Mouse (Mus musculus): Measurements from ENCODE around the gene Myo16. TPM values are rescaled to one million over a fixed set of nuclear protein-coding genes. Genes with fewer than 3 reads are reported as not detected.

Myo16 gene
- polyA plus RNA-seq, 1 experiment from 2014 or later = 1.5 TPM

- WGBS = 40% methylated on average over 8 of the region's 8 CpGs
Measured at GRCm38 (mm10) chr8:10405469-10405868, 251.8 kb downstream of the Myo16 start.

DNA sequence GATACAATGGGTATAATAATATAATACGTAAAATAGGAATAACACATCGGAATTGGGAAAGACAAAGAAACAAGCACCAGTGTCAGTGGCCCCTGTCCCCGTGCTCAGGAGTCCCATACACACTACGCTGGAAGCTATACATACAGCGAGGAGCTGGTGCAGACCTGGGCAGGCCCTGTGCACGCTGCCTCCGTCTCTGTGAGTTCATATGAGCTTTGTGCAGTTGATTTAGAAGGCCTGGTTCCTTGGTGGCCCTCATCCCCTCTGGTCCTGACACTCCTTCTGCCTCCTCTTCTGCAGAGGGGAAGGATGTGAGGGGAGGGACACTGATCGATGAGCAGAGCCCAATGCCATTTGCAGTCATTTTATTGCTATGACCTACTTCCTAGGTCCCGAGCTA is 255.3 kb downstream of the Myo16 start:
- H3K4me3 ChIP-seq (ENCODE audit: low read depth, low read length) = no peak overlapping the region
- ATAC-seq (ENCODE audit: low FRiP score, low TSS enrichment) (no peak), DNase-seq (ENCODE audit: low spot score) (no peak)
- no peaks in the 10 kb centered on the region for H3K36me3 ChIP-seq (ENCODE audit: control insufficient read depth, insufficient read depth, low read length)
- H3K4me1 ChIP-seq (replicated peaks; ENCODE audit: control insufficient read depth, insufficient read depth) = no peaks in the 10 kb centered on the region
- no peak overlapping the region for H3K4me2 ChIP-seq (replicated peaks; ENCODE audit: low read depth)
- H3K27me3 ChIP-seq (ENCODE audit: control insufficient read depth, insufficient read depth, low read length) = no peaks in the 10 kb centered on the region
- H3K9ac ChIP-seq (ENCODE audit: low read length) = no peak overlapping the region
- H3K9me3 ChIP-seq (ENCODE audit: control insufficient read depth, low read length) = no peaks in the 10 kb centered on the region
- no peak overlapping the region for H3K27ac ChIP-seq (replicated peaks)
- WGBS = 87% methylated on average over 9 of the region's 9 CpGs
- TF ChIP-seq CTCF (IDR thresholded peaks at IDR 0.05; ENCODE audit: low read depth) (no peak), EP300 (optimal IDR thresholded peaks at IDR 0.05) (no peak)

More at GRCm38 (mm10) chr8:10405469-10405868, 251.8 kb downstream of the Myo16 start:
- H3K4me2 ChIP-seq (replicated peaks; ENCODE audit: low read depth) = no peak overlapping the region
- H3K36me3 ChIP-seq (ENCODE audit: control insufficient read depth, insufficient read depth, low read length) = no peaks in the 10 kb centered on the region
- H3K9ac ChIP-seq (ENCODE audit: low read length) = no peak overlapping the region
- H3K4me1 ChIP-seq (replicated peaks; ENCODE audit: control insufficient read depth, insufficient read depth) = no peaks in the 10 kb centered on the region
- no peaks in the 10 kb centered on the region for H3K9me3 ChIP-seq (ENCODE audit: control insufficient read depth, low read length)
- DNase-seq (ENCODE audit: low spot score) (peak; percentile 48), ATAC-seq (ENCODE audit: low FRiP score, low TSS enrichment) (0 out of 2 replicates have a peak, but pooled peaks have one; percentile 24)
- H3K4me3 ChIP-seq (ENCODE audit: low read depth, low read length) = no peak overlapping the region
- no peak for TF ChIP-seq EP300 (optimal IDR thresholded peaks at IDR 0.05)
- TF ChIP-seq CTCF (IDR thresholded peaks at IDR 0.05; ENCODE audit: low read depth) = peak; percentile 78
- H3K27me3 ChIP-seq (ENCODE audit: control insufficient read depth, insufficient read depth, low read length) = no peaks in the 10 kb centered on the region
- no peak overlapping the region for H3K27ac ChIP-seq (replicated peaks)

DNA sequence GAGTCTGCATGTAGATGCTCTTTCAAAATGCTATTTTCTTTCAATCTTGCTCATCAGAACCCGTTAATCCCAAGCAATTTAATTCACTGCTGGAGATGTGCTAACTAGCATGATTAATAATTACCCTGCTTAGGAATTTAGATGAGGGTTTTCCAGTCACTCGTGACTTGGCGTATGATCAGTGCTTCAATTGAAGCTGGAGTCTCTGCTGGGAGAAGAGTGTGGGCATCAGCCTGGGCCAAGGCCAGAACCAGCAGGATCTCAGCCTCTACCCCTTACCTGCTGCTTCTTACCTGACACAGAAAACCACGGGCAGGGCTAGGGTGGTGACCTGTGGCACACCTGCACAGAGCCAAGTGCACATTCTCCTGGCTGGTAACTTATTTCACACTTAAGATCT is 257.8 kb downstream of the Myo16 start:
- WGBS = 67% methylated on average over 4 of the region's 4 CpGs
- H3K27me3 ChIP-seq (ENCODE audit: control insufficient read depth, insufficient read depth, low read length) = no peaks in the 10 kb centered on the region
- no peaks in the 10 kb centered on the region for H3K9me3 ChIP-seq (ENCODE audit: control insufficient read depth, low read length)
- ATAC-seq (ENCODE audit: low FRiP score, low TSS enrichment) (no peak), DNase-seq (ENCODE audit: low spot score) (no peak)
- H3K9ac ChIP-seq (ENCODE audit: low read length) = no peak overlapping the region
- H3K4me2 ChIP-seq (replicated peaks; ENCODE audit: low read depth) = no peak overlapping the region
- H3K4me3 ChIP-seq (ENCODE audit: low read depth, low read length) = no peak overlapping the region
- no peaks in the 10 kb centered on the region for H3K36me3 ChIP-seq (ENCODE audit: control insufficient read depth, insufficient read depth, low read length)
- H3K27ac ChIP-seq (replicated peaks) = no peak overlapping the region
- 0 out of 2 replicates have a peak, but pooled peaks cover 1% of the 10 kb centered on the region for H3K4me1 ChIP-seq (replicated peaks; ENCODE audit: control insufficient read depth, insufficient read depth)
- no peak for TF ChIP-seq EP300 (optimal IDR thresholded peaks at IDR 0.05)
- TF ChIP-seq CTCF (IDR thresholded peaks at IDR 0.05; ENCODE audit: low read depth) = no peak

DNA sequence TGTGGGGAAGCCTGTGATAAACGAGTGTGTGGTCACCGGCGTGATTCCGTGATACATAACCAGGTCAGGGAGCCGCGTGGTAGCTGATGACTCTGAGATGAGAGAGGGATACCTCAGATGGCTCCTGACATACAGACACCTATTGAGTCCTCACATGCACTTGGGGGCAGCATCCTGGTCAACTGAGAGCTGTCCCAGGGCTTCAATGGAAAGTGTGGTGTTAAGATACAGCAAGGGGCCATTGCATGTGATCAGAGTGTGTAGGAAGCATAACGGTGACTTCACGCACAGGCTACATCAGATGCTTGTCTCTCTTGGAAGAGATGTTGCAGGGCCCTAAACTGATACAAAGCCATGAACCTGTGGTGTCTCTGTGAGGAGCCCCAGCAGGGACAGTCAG is 260.2 kb downstream of the Myo16 start:
- no peak overlapping the region for H3K9ac ChIP-seq (ENCODE audit: low read length)
- TF ChIP-seq CTCF (IDR thresholded peaks at IDR 0.05; ENCODE audit: low read depth) = no peak
- TF ChIP-seq EP300 (optimal IDR thresholded peaks at IDR 0.05) = no peak
- WGBS = 89% methylated on average over 8 of the region's 8 CpGs
- H3K4me2 ChIP-seq (replicated peaks; ENCODE audit: low read depth) = no peak overlapping the region
- no peak for ATAC-seq (ENCODE audit: low FRiP score, low TSS enrichment)
- H3K36me3 ChIP-seq (ENCODE audit: control insufficient read depth, insufficient read depth, low read length) = no peaks in the 10 kb centered on the region
- no peaks in the 10 kb centered on the region for H3K27me3 ChIP-seq (ENCODE audit: control insufficient read depth, insufficient read depth, low read length)
- H3K4me1 ChIP-seq (replicated peaks; ENCODE audit: control insufficient read depth, insufficient read depth) = 0 out of 2 replicates have a peak, but pooled peaks cover 3% of the 10 kb centered on the region
- no peaks in the 10 kb centered on the region for H3K9me3 ChIP-seq (ENCODE audit: control insufficient read depth, low read length)
- H3K4me3 ChIP-seq (ENCODE audit: low read depth, low read length) = no peak overlapping the region
- no peak overlapping the region for H3K27ac ChIP-seq (replicated peaks)
- DNase-seq (ENCODE audit: low spot score) = no peak

- Histone ChIP-seq H3K4me2 (replicated peaks; ENCODE audit: low read depth) (no peak overlapping the region), H3K27ac (replicated peaks) (no peak overlapping the region), H3K9me3 (ENCODE audit: control insufficient read depth, low read length) (no peaks in the 10 kb centered on the region), H3K36me3 (ENCODE audit: control insufficient read depth, insufficient read depth, low read length) (no peaks in the 10 kb centered on the region), H3K4me1 (replicated peaks; ENCODE audit: control insufficient read depth, insufficient read depth) (0 out of 2 replicates have a peak, but pooled peaks cover 3% of the 10 kb centered on the region), H3K9ac (ENCODE audit: low read length) (no peak overlapping the region), H3K4me3 (ENCODE audit: low read depth, low read length) (no peak overlapping the region), H3K27me3 (ENCODE audit: control insufficient read depth, insufficient read depth, low read length) (no peaks in the 10 kb centered on the region)
- peak; percentile 97 for TF ChIP-seq CTCF (IDR thresholded peaks at IDR 0.05; ENCODE audit: low read depth)
- no peak for TF ChIP-seq EP300 (optimal IDR thresholded peaks at IDR 0.05)
- WGBS = 23% methylated on average over 6 of the region's 6 CpGs
- DNase-seq (ENCODE audit: low spot score) (peak; percentile 79), ATAC-seq (ENCODE audit: low FRiP score, low TSS enrichment) (peak; percentile 41; the same call in 1 of the 2 replicates)
Measured at GRCm38 (mm10) chr8:10414684-10415212, 261.0 kb downstream of the Myo16 start.

GRCm38 (mm10) chr8:10415288-10415687 is 261.6 kb downstream of the Myo16 start:
- Histone ChIP-seq H3K27ac (replicated peaks) (no peak overlapping the region), H3K9ac (ENCODE audit: low read length) (no peak overlapping the region), H3K27me3 (ENCODE audit: control insufficient read depth, insufficient read depth, low read length) (no peaks in the 10 kb centered on the region), H3K4me3 (ENCODE audit: low read depth, low read length) (no peak overlapping the region), H3K9me3 (ENCODE audit: control insufficient read depth, low read length) (no peaks in the 10 kb centered on the region), H3K36me3 (ENCODE audit: control insufficient read depth, insufficient read depth, low read length) (no peaks in the 10 kb centered on the region), H3K4me2 (replicated peaks; ENCODE audit: low read depth) (no peak overlapping the region), H3K4me1 (replicated peaks; ENCODE audit: control insufficient read depth, insufficient read depth) (0 out of 2 replicates have a peak, but pooled peaks cover 3% of the 10 kb centered on the region)
- ATAC-seq (ENCODE audit: low FRiP score, low TSS enrichment) = no peak
- 27% methylated on average over 7 of the region's 7 CpGs for WGBS
- no peak for DNase-seq (ENCODE audit: low spot score)
- TF ChIP-seq EP300 (optimal IDR thresholded peaks at IDR 0.05) = no peak

Data from stomach, postnatal 0 days (tissue).